Mouse (Mus musculus) brain, adult 2 months (tissue): ENCODE data around the gene Csf3.

Source experiments
- DNase-seq: peaks from one replicate; pipeline ENCODE4 v3.0.0; 2011; ENCODE audit warnings: low read depth, low spot score

The Csf3 gene

GRCm38 (mm10) chr11:98747804-98748505 is 46.9 kb downstream of the Csf3 start:
- peak; percentile 78 for DNase-seq

- DNase-seq: peak; percentile 67
These were observed 47.7 kb downstream of the Csf3 start for GRCm38 (mm10) chr11:98748506-98749416.

GRCm38 (mm10) chr11:98749716-98750115 is 48.7 kb downstream of the Csf3 start:
- DNase-seq: peak; percentile 61

- peak; percentile 96 for DNase-seq
These were observed 49.5 kb downstream of the Csf3 start for GRCm38 (mm10) chr11:98750351-98751201.

- DNase-seq: no peak
These were observed 50.2 kb downstream of the Csf3 start for GRCm38 (mm10) chr11:98751221-98751782.

GRCm38 (mm10) chr11:98752562-98753140 is 51.6 kb downstream of the Csf3 start:
- no peak for DNase-seq
